17 mouse cellular contexts compared by ENCODE assay signal in the genomic region with DNA sequence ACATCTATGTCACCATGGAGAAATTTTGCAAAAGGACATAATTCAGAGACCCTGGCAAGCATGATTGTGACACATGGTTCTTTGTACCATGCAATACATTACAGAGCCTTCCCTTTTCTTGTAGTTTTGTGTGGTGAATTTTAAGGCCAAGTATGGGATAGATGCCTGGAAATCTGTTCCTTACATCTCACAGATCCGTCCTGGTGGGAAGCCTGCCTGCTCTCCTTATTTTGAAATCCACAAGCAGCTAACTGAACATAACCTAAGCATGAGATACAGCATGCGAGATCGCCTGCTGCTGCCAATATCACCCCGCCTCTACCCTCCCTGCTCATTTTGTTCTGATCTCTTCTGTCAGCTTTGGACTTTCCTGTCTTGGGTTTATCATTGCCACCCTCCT.
A peak's percentile ranks its signal among the peaks of the same experiment; 100 is the strongest.
DNase-seq lines count a peak whose midpoint lies in the region; ATAC-seq lines count a peak whose summit lies in the region.
"Had no signal": no experiment of that assay in that cellular context is flagged by ENCODE, and none has a peak within 500 bp of the region (broad histone marks: within the 10 kb centered on the region; RNA-seq: fewer than 3 reads in every experiment).

No protein-coding gene starts in this region.

- no peak overlapping the region for H3K4me2 ChIP-seq in forebrain, embryonic 13.5 days
- no peak overlapping the region for H3K4me2 ChIP-seq in forebrain, embryonic 11.5 days (ENCODE audit: low read depth, low read length, severe bottlenecking)
- H3K4me2 ChIP-seq: hindbrain, embryonic 15.5 days; liver, embryonic 13.5 days; neural tube, embryonic 12.5 days had no signal

- H3K27me3 ChIP-seq in forebrain, embryonic 13.5 days = no peaks in the 10 kb centered on the region
- no peaks in the 10 kb centered on the region for H3K27me3 ChIP-seq in forebrain, embryonic 11.5 days (ENCODE audit: control insufficient read depth, insufficient read depth, low read length)
- H3K27me3 ChIP-seq: hindbrain, embryonic 15.5 days; liver, embryonic 13.5 days; megakaryocyte, embryonic 14.5 days; neural tube, embryonic 12.5 days had no signal

- no peaks in the 10 kb centered on the region for H3K36me3 ChIP-seq in forebrain, embryonic 13.5 days (ENCODE audit: poor library complexity, severe bottlenecking)
- no peaks in the 10 kb centered on the region for H3K36me3 ChIP-seq in forebrain, embryonic 11.5 days (ENCODE audit: control insufficient read depth, insufficient read depth, low read length)
- H3K36me3 ChIP-seq: hindbrain, embryonic 15.5 days; limb, embryonic 10.5 days; liver, embryonic 13.5 days; neural tube, embryonic 12.5 days had no signal

- no peaks in the 10 kb centered on the region for H3K4me1 ChIP-seq in forebrain, embryonic 13.5 days
- H3K4me1 ChIP-seq in forebrain, embryonic 11.5 days (replicated peaks; ENCODE audit: control insufficient read depth, insufficient read depth, low read length) = no peaks in the 10 kb centered on the region
- H3K4me1 ChIP-seq: hindbrain, embryonic 15.5 days; limb, embryonic 10.5 days; liver, embryonic 13.5 days; megakaryocyte, embryonic 14.5 days; neural tube, embryonic 12.5 days had no signal

- WGBS in forebrain, embryonic 13.5 days = 71% methylated on average over 4 of the region's 4 CpGs
- WGBS in forebrain, embryonic 11.5 days = 85% methylated on average over 4 of the region's 4 CpGs

- H3K4me3 ChIP-seq in forebrain, embryonic 13.5 days = no peak overlapping the region
- H3K4me3 ChIP-seq in forebrain, embryonic 11.5 days (ENCODE audit: low read depth, low read length) = no peak overlapping the region
- H3K4me3 ChIP-seq: hindbrain, embryonic 15.5 days; limb, embryonic 10.5 days; liver, embryonic 13.5 days; megakaryocyte, embryonic 14.5 days; neural tube, embryonic 12.5 days had no signal

- H3K9ac ChIP-seq in forebrain, embryonic 13.5 days = no peak overlapping the region
- H3K9ac ChIP-seq in forebrain, embryonic 11.5 days (ENCODE audit: low read length) = no peak overlapping the region
- H3K9ac ChIP-seq: hindbrain, embryonic 15.5 days; liver, embryonic 13.5 days; neural tube, embryonic 12.5 days had no signal

- no peaks in the 10 kb centered on the region for H3K9me3 ChIP-seq in forebrain, embryonic 13.5 days (replicated peaks)
- no peaks in the 10 kb centered on the region for H3K9me3 ChIP-seq in forebrain, embryonic 11.5 days (ENCODE audit: control insufficient read depth, low read length)
- H3K9me3 ChIP-seq: hindbrain, embryonic 15.5 days; limb, embryonic 10.5 days; liver, embryonic 13.5 days; megakaryocyte, embryonic 14.5 days; neural tube, embryonic 12.5 days had no signal

- peak; percentile 68; the same call in 1 of the 2 replicates for ATAC-seq in forebrain, embryonic 13.5 days
- ATAC-seq in forebrain, embryonic 11.5 days (replicated peaks; ENCODE audit: low FRiP score) = no peak

- H3K27ac ChIP-seq in forebrain, embryonic 13.5 days = no peak overlapping the region
- H3K27ac ChIP-seq in forebrain, embryonic 11.5 days (ENCODE audit: low read depth, low read length) = no peak overlapping the region
- H3K27ac ChIP-seq: hindbrain, embryonic 15.5 days; limb, embryonic 10.5 days; liver, embryonic 13.5 days; neural tube, embryonic 12.5 days had no signal

- DNase-seq in forebrain, embryonic 11.5 days (ENCODE audit: low spot score) = no peak
- DNase-seq in right cerebral cortex, adult 18-20 months = peak; percentile 3
- DNase-seq in right cerebral cortex, postnatal 36 days (ENCODE audit: low spot score in 2 of 2) = no peak
- DNase-seq in layer of hippocampus, adult 18-20 months (ENCODE audit: low spot score in 2 of 2) = peak; percentile 13 to 65
- peak; percentile 11 for DNase-seq in right cerebral cortex, postnatal 4 days
- DNase-seq in kidney, postnatal 36 days = no peak
- DNase-seq in retina, embryonic 14.5 days (ENCODE audit: low spot score) = no peak
- DNase-seq: gastrocnemius, postnatal 10 days; kidney, adult 18-20 months; kidney, postnatal 4 days; liver, embryonic 13.5 days; thymus, postnatal 14 days had no signal

Comparison
In these comparisons a context has a peak if more than half of its experiments do, and no peak if none do; other contexts are left out.
1. DNase-seq: peak in right cerebral cortex, adult 18-20 months (single experiment), layer of hippocampus, adult 18-20 months (2 of 2) and right cerebral cortex, postnatal 4 days (single experiment); none in forebrain, embryonic 11.5 days (single experiment), right cerebral cortex, postnatal 36 days (0 of 2), kidney, postnatal 36 days (0 of 2) and retina, embryonic 14.5 days (single experiment).